20 mouse cellular contexts compared by ENCODE assay signal in the genomic region with DNA sequence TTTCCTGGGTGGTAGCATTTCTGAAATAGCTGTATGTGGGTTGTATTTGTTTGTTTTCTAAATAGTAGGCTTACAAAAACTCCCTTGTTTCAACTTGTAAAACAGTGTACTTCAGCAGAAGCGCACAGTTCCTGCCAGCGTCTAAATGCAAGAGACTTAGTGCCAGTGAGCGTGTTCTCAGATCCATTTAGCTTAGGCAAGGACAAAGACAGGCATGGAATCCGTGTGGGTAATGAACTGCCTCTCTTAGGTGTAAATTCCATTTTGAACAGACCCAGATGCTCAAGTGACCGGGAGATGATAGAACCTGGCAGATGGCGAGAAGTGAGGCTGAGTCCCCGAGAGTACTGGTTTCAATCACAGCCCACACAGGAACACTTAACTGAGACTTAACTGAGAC.
DNase-seq lines count a peak whose midpoint lies in the region; ATAC-seq and TF ChIP-seq lines count a peak whose summit lies in the region.
"Had no signal": no experiment of that assay in that cellular context is flagged by ENCODE, and none has a peak within 500 bp of the region (broad histone marks: within the 10 kb centered on the region; RNA-seq: fewer than 3 reads in every experiment).

No protein-coding gene starts in this region.

- DNase-seq in forebrain, embryonic 14.5 days (ENCODE audit: low spot score) = no peak
- no peak for DNase-seq in forebrain, embryonic 10.5 days (ENCODE audit: extremely low spot score, low spot score)
- no peak for DNase-seq in midbrain, embryonic 10.5 days (ENCODE audit: low spot score)
- no peak for DNase-seq in midbrain, postnatal 0 days (ENCODE audit: low spot score)
- peak; percentile 52 for DNase-seq in limb, embryonic 10.5 days (ENCODE audit: low spot score)
- DNase-seq in lung, adult 2 months = no peak
- no peak for DNase-seq in heart, postnatal 4 days
- DNase-seq: adrenal gland, postnatal 14 days; cerebellum, adult 11 months; cerebellum, adult 8-10 months; cerebellum, postnatal 14 days; gastrocnemius, adult 2 months; gastrocnemius, postnatal 25 days; heart, postnatal 10 days had no signal

- no peaks in the 10 kb centered on the region for H3K4me1 ChIP-seq in forebrain, embryonic 14.5 days (ENCODE audit: control insufficient read depth, insufficient read depth, low read length)
- peaks cover 34% of the 10 kb centered on the region for H3K4me1 ChIP-seq in forebrain, embryonic 10.5 days
- H3K4me1 ChIP-seq in midbrain, embryonic 10.5 days = peaks cover 37% of the 10 kb centered on the region
- no peaks in the 10 kb centered on the region for H3K4me1 ChIP-seq in midbrain, postnatal 0 days (ENCODE audit: insufficient read depth, low read length)
- peaks cover 32% of the 10 kb centered on the region for H3K4me1 ChIP-seq in limb, embryonic 10.5 days
- H3K4me1 ChIP-seq in lung, adult 2 months (ENCODE audit: control insufficient read depth, insufficient read depth, low read length) = no peaks in the 10 kb centered on the region
- H3K4me1 ChIP-seq in hindbrain, embryonic 13.5 days (replicated peaks) = peaks cover 9% of the 10 kb centered on the region
- H3K4me1 ChIP-seq: forebrain, embryonic 15.5 days had no signal

- no peaks in the 10 kb centered on the region for H3K9me3 ChIP-seq in forebrain, embryonic 14.5 days (replicated peaks; ENCODE audit: control insufficient read depth, low read length)
- no peaks in the 10 kb centered on the region for H3K9me3 ChIP-seq in forebrain, embryonic 10.5 days
- no peaks in the 10 kb centered on the region for H3K9me3 ChIP-seq in midbrain, embryonic 10.5 days (replicated peaks)
- H3K9me3 ChIP-seq in midbrain, postnatal 0 days (ENCODE audit: low read length) = no peaks in the 10 kb centered on the region
- no peaks in the 10 kb centered on the region for H3K9me3 ChIP-seq in limb, embryonic 10.5 days (replicated peaks)
- H3K9me3 ChIP-seq in hindbrain, embryonic 13.5 days = no peaks in the 10 kb centered on the region
- H3K9me3 ChIP-seq: forebrain, embryonic 15.5 days had no signal

- peak; percentile 40; the same call in 1 of the 2 replicates for ATAC-seq in forebrain, embryonic 14.5 days
- ATAC-seq in midbrain, postnatal 0 days (ENCODE audit: low FRiP score) = no peak
- ATAC-seq in hindbrain, embryonic 13.5 days (ENCODE audit: low FRiP score) = no peak
- ATAC-seq: activated CD4-positive, CD25-positive, alpha-beta regulatory T cell, adult 4 months; forebrain, embryonic 15.5 days; intestine, embryonic 16.5 days; Patski had no signal

- no peak for TF ChIP-seq CTCF in midbrain, postnatal 0 days (IDR thresholded peaks at IDR 0.05)
- no peak for TF ChIP-seq CTCF in lung, adult 2 months (IDR thresholded peaks at IDR 0.05; ENCODE audit: insufficient read depth, low read length)

- H3K27me3 ChIP-seq in forebrain, embryonic 14.5 days (replicated peaks; ENCODE audit: control insufficient read depth, insufficient read depth, low read length) = no peaks in the 10 kb centered on the region
- H3K27me3 ChIP-seq in forebrain, embryonic 10.5 days (ENCODE audit: poor library complexity, severe bottlenecking) = peaks cover 19% of the 10 kb centered on the region; the same call in 1 of the 2 replicates
- peaks cover 33% of the 10 kb centered on the region for H3K27me3 ChIP-seq in midbrain, embryonic 10.5 days (ENCODE audit: low read depth, poor library complexity, severe bottlenecking)
- H3K27me3 ChIP-seq in midbrain, postnatal 0 days (ENCODE audit: insufficient read depth, low read length) = no peaks in the 10 kb centered on the region
- H3K27me3 ChIP-seq in limb, embryonic 10.5 days (ENCODE audit: low read depth, poor library complexity, severe bottlenecking) = peaks cover 34% of the 10 kb centered on the region
- H3K27me3 ChIP-seq in hindbrain, embryonic 13.5 days = no peaks in the 10 kb centered on the region
- H3K27me3 ChIP-seq: forebrain, embryonic 15.5 days; Patski had no signal

- H3K9ac ChIP-seq in forebrain, embryonic 14.5 days (ENCODE audit: low read length) = no peak overlapping the region
- H3K9ac ChIP-seq in midbrain, postnatal 0 days (replicated peaks; ENCODE audit: low read length, poor library complexity, severe bottlenecking) = no peak overlapping the region
- H3K9ac ChIP-seq in hindbrain, embryonic 13.5 days = no peak overlapping the region
- H3K9ac ChIP-seq: forebrain, embryonic 15.5 days; hindbrain, embryonic 14.5 days had no signal

- H3K4me2 ChIP-seq in forebrain, embryonic 14.5 days (ENCODE audit: low read length) = no peak overlapping the region
- H3K4me2 ChIP-seq in midbrain, postnatal 0 days (ENCODE audit: low read depth, low read length, poor library complexity, severe bottlenecking) = no peak overlapping the region
- H3K4me2 ChIP-seq in hindbrain, embryonic 13.5 days = no peak overlapping the region
- H3K4me2 ChIP-seq: forebrain, embryonic 15.5 days; hindbrain, embryonic 14.5 days had no signal

- no peak overlapping the region for H3K4me3 ChIP-seq in forebrain, embryonic 14.5 days (ENCODE audit: low read depth, low read length)
- no peak overlapping the region for H3K4me3 ChIP-seq in forebrain, embryonic 10.5 days
- H3K4me3 ChIP-seq in midbrain, embryonic 10.5 days = no peak overlapping the region
- H3K4me3 ChIP-seq in midbrain, postnatal 0 days (ENCODE audit: low read depth, low read length) = no peak overlapping the region
- H3K4me3 ChIP-seq in limb, embryonic 10.5 days = no peak overlapping the region
- no peak overlapping the region for H3K4me3 ChIP-seq in lung, adult 2 months (replicated peaks; ENCODE audit: extremely low read depth, low read depth, low read length)
- H3K4me3 ChIP-seq in hindbrain, embryonic 13.5 days = no peak overlapping the region
- H3K4me3 ChIP-seq: forebrain, embryonic 15.5 days; gastrocnemius, adult 2 months had no signal

- H3K27ac ChIP-seq in forebrain, embryonic 14.5 days (ENCODE audit: low read depth, low read length) = no peak overlapping the region
- H3K27ac ChIP-seq in forebrain, embryonic 10.5 days = no peak overlapping the region
- H3K27ac ChIP-seq in midbrain, embryonic 10.5 days (replicated peaks) = 0 out of 2 replicates have a peak overlapping the region, but pooled peaks have one; percentile 39
- H3K27ac ChIP-seq in midbrain, postnatal 0 days (ENCODE audit: low read depth, low read length) = no peak overlapping the region
- H3K27ac ChIP-seq in limb, embryonic 10.5 days = no peak overlapping the region
- H3K27ac ChIP-seq in hindbrain, embryonic 13.5 days = no peak overlapping the region
- H3K27ac ChIP-seq: forebrain, embryonic 15.5 days; gastrocnemius, adult 2 months; hindbrain, embryonic 14.5 days had no signal

- no peak for TF ChIP-seq POLR2A in lung, adult 2 months (IDR thresholded peaks at IDR 0.05; ENCODE audit: borderline replicate concordance, extremely low read depth, low read depth, low read length)

- no peaks in the 10 kb centered on the region for H3K36me3 ChIP-seq in forebrain, embryonic 14.5 days (ENCODE audit: control insufficient read depth, insufficient read depth, low read length)
- H3K36me3 ChIP-seq in forebrain, embryonic 10.5 days (replicated peaks) = no peaks in the 10 kb centered on the region
- H3K36me3 ChIP-seq in midbrain, embryonic 10.5 days = no peaks in the 10 kb centered on the region
- H3K36me3 ChIP-seq in midbrain, postnatal 0 days (ENCODE audit: insufficient read depth, low read length) = no peaks in the 10 kb centered on the region
- H3K36me3 ChIP-seq in limb, embryonic 10.5 days = no peaks in the 10 kb centered on the region
- H3K36me3 ChIP-seq in hindbrain, embryonic 13.5 days = no peaks in the 10 kb centered on the region
- H3K36me3 ChIP-seq: forebrain, embryonic 15.5 days had no signal

- WGBS in forebrain, embryonic 14.5 days = 66% methylated on average over 7 of the region's 7 CpGs
- 74% methylated on average over 7 of the region's 7 CpGs for WGBS in forebrain, embryonic 10.5 days
- WGBS in midbrain, embryonic 10.5 days = 84% methylated on average over 7 of the region's 7 CpGs
- 75% methylated on average over 7 of the region's 7 CpGs for WGBS in midbrain, postnatal 0 days
- 46% methylated on average over 7 of the region's 7 CpGs for WGBS in limb, embryonic 10.5 days
- WGBS in lung, adult 2 months = 82% methylated on average over 7 of the region's 7 CpGs
- 70% methylated on average over 7 of the region's 7 CpGs for WGBS in hindbrain, embryonic 13.5 days
